Mouse (Mus musculus) ovary, postnatal 36 days (tissue): Measurements from ENCODE around the gene Resp18.

Experiments
- DNase-seq: peaks from one replicate; pipeline ENCODE4 v3.0.0; 2022; ENCODE audit warnings: low spot score, mixed read lengths

Gene Resp18

DNA sequence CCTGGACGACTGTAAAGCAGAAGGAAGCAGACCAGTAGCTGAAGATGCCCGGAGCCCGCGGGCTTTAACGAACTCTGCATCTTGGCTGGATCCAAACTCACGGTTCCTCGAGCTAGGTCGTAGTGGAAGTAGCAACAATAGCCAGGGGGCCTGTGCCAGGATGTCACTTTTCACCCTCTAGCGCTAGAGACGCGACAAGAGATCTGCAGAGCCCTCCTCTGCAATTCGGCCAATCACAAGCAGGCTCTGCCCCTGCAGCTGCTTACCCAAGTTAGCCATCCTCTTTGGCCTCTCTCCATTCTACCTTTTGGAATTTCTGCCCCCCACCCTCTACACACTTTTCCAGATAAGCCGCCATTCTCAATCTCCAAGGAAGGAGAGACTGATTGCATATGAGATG is at the start of gene Resp18:
Resp18 (minus strand) TSS at position 188 of the 400 bp plus-strand sequence.
- DNase-seq: no peak

DNA sequence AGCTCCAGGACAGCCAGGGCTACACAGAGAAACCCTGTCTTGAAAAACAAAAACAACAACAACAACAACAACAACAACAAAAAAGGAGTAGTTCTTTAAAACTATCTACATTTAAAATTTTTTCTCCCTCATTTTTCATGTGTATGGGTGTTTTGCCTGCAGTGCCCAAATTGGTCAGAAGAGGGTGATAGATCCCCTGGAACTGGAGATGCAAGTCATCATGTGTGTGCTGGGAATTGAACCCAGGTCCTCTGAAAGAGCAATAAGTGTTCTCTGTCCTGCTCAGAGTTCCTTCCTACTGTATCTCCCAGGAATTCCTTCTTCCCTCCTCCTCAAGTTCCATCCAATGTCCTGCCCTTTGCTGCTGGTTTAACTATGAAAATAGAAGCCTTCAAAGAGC is 49.2 kb upstream of the Resp18 start:
- no peak for DNase-seq

DNA sequence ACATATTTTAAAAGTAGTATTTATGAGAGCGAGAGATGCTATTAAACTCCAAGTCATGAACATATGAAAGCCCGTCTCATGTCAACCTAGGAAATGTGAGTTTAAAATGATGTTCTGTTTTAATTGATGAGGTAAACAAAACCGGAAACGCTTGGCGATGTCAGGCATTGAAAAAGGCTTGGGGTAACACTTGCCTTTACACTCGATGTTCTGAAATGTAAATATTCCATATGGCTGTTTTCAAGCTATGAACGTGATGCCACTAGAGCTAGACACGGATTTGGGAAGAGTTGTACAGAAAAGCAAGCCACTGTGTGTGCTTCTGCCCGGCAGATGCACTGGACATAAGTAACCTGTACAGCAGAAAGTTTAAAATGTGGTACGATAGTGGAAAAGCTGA is 41.0 kb upstream of the Resp18 start:
- DNase-seq: no peak

DNA sequence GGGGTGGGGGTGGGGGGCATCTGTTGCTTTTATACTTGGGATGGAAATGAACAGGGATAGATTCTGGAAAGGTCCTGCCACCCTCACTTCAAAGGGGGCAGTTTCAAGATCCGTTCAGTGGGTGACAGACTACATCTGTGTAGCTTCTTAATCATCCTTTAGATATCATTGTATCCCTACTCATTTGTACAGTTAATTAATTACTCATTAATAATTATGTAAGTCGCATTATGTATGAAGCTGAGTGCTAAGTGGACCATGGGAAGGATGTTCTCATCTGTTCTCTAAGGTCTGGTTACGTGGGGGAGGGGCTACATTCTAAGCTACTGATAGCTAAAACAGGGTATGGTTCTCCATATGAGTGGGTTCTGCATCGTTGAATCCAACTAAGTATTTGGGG is 40.5 kb upstream of the Resp18 start:
- DNase-seq: no peak

DNA sequence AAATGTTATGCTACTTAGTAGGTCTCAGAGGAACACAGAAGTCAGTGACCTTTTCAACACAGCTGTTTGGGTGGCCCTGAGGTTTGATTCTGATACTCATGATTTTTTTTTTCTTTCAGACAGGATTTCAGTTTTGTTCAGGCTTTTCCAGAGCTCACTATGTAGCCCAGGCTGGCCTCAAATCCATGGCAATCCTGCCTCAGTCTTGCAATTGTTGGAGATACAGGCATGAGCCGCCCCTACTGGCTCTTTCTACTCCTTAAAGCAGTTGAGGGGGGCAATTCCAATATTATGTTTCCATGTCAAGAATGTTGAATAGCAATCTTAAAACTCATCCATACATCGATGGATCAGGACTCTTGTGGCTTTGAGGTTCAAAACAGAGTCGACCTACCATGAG is 40.1 kb upstream of the Resp18 start:
- no peak for DNase-seq

DNA sequence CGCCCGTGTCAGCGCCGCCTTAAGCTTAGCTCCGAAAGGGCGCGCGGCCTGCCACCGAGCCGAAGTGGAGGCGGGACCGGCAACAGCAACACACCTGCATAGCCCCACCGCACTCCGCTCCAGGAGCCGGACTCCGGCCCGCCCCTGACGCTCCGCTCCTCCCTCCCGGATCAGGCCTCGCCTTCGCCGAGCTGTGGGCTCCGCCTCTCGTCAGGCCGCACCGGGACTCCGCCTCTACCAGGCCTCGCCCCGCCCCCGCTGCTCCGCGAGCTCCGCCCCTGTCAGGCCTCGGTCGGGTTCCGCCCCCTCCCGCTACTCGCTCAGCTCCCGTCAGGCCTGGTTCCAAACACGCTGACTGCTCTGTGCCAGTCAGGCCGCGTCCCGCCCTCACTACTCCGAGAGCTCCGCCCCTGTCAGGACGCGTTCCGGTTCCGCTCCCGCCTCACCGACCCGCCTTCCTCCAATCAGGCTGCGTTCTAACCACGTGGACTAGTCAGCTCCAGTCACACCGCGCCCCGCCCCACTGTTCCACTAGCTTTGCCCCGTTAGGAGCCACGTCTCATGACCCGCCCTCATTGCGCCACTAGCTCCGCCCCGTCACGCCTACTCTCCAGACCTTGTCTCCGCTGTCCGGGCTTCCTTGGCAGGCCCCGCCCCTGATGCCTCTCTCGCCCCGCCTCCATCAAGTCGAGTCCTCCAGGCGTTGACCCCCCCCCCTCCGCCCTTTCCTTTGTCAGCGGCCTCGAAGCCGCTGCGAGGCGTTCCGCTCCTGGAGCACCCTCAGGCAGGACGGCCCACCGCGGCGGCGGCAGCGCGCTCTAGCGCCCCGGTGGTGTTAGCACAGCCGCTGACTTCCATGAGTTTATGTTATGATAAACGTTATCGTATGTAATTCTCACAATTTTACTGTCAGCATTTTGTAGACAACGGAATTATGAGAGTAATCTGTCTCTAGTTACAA is 39.3 kb upstream of the Resp18 start, which contains the start of gene Dnpep:
Dnpep (minus strand) TSS at position 750 of the 961 bp plus-strand sequence.
- DNase-seq: peak; percentile 100

DNA sequence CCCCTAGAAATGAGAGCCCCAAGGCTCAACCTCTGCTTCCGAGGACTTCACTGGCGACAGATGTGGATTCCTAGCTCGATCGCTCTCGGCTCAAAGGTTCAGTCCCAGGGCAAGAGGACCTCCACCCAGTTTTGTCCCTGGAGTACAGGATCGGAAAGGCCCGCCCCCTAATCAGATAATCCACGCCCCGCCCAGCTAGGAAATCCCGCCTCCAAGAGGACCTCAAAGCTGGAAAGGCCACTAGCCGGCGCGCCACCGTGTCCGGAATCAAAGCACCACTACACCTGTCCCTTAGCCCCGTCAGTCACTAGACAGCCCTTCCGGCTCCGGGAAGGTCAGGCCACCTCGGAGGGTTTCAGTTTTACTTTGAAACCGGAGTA is 38.6 kb upstream of the Resp18 start:
- DNase-seq: peak; percentile 85

DNA sequence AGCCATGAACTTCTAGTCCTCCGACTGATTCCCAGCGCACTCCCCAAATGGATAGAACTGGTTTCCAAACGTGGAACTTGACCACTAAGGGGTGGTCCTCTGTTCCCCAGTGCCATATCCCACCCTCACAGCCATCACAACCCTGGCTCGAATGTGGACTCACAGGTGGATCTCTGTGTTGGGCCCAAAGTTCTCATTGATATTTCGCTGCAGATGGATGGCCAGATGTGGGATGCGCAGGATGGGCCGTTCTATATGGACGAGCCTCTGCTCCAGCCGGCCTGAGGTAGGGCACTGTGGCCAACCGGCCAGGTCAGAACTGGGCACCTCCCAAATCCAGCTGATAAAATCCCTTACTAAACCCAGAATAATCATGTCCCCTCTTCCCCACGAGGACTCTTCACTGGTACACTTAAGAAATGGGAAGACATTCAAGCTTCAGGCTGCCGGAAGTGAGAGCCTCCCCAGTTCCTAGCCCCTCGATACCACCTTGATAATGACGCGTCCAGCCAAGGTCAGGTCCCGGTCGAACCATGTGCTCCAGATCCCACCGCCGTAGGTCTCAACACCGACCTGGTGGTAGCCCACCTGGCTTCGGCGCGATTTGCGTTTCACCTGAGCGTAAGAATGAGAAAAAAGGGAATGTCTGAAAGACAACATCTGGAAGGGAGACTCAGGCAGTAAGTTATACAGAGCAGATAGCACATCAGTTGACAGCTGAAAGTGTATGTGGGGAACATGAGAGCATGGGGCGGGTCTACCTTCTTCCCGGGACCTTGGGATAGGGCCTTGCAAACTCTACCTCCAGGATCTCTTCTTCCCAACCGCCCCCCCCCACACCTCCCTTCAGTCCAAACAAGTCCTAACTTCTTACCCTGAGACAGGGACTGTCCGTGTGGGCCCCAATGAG is 37.5 kb upstream of the Resp18 start:
- DNase-seq: no peak

DNA sequence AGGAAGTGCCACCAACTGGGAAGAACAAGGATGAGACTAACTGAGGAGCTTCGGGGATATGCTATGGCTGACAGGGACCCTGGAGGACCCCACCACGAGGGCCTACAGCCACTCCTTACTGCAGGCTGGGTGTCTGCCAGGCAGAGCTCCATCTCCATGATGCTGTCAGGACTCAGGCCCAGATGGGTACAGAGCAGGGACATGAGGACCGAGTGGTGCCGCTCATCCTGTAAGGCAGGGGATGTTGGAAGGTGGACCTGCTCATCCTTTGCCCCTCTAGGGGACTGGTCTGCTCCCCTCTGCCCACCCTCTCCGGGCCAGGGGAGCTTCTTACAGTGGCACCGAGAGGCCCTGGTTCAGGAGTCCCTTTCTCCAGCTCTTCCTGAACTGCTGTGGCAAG is 36.8 kb upstream of the Resp18 start:
- DNase-seq: no peak

DNA sequence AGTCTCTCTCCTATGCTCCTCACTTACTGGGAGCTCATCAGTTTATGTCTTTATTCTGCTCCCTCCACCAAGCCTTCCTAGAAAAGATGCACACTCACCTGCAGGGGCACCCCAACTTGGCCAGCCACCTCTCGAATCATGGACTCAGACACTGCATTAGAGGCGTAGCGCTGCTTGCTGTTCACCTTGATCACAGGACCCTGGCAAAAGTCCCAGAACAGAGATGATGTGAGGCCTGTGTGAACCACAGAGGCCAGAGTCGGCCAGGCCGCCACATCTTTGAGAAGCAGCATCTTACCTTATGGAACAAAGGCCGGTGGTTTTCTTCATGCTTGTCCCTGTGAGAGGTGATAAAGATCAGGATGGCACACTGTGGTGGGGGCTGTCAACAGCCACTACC is 33.5 kb upstream of the Resp18 start:
- no peak for DNase-seq

DNA sequence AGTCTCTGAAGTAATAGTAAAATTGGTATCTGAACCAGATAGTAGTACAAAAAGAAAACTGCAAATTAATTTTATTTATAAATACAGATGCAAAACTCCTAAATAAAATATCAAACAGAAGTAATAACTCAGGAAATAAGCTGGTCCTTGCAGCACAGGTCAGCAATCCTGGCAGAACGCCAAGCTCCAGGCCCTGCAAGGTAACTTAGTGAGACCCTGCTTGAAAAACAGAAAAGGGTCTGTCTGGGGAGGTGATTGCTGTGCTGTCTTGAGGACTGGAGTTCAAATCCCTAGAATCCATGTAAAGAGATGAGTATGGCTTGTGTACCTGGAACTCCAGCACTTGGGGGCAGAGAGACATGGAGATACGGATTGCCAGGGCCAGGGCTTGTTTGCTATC is 26.4 kb upstream of the Resp18 start:
- no peak for DNase-seq

DNA sequence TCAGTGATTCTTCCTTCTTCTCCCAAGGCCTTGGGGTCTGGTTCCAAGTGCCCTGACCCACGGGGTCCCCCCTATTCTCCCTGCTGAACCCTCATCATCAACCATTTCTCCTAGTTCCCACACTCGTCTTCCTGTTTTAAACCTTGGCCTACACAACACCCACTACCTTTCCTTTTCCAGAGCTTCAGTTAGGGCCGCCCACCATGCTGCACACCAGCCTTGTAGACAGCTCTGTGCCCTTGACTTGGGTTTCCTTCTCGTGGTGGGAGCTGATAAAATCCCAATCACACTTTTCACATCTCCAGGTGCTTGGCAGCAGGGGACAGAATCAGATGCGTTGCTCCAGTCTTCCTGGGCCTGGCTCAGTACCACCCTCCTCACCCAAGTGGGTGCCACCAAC is 16.1 kb upstream of the Resp18 start:
- DNase-seq: no peak

DNA sequence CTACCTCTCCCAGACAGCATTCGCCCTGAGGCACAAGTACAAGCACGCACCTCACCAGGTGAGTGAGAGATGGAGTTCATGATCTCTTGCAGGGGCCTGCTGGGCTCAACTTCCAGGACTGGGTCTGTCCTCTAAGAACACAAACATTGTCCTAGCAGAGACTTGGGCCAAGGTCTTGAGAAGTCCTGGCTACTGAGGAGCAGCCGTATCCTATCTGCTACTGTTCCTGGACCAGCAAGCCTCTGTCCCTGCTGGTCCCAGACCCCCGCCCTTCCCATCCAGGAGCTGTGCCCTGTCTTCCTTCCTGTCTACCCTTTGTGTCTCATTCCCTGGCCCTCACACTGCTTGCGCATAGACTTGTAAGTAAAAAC is 15.1 kb upstream of the Resp18 start:
- no peak for DNase-seq

DNA sequence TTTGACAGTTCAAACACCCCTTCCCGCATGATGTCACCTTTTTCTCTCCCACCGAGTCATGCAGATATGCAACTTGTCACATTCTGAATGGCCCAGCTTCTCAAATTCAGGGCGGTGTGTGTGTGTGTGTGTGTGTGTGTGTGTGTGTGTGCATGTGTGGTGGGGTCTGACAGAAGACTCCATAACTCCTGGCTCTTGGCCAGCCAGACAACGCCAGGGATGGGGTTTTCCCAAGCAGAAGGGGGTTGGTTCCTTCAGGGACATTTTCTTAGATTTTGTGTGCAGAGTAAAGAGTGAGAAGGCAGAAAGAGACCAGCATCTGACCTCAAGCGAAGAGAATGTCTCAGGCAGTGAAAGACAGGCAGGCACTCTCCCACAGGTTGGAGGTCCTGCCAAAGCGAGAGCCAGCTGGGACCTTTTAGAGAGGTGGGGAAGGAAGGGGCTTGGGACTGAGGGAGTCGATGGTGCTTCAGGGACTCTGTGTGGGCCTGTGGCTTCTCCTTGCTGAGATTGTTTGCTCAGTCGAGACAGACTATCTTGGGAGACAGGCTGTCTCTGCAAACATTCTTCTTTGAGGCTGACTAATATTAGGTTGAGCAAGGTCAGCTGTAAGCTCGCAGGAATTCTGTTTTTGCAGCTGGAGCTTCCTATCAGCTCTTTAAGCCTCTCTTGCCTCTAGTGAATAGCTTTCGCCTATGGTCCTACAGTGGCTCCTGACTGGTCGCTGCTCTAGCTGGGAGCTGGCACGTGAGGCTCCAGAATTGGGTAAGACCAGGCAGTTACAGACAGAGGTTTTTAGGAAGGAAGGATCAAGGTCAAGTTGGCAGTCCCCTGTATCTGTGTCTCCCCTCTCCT is 14.5 kb upstream of the Resp18 start:
- DNase-seq: no peak

DNA sequence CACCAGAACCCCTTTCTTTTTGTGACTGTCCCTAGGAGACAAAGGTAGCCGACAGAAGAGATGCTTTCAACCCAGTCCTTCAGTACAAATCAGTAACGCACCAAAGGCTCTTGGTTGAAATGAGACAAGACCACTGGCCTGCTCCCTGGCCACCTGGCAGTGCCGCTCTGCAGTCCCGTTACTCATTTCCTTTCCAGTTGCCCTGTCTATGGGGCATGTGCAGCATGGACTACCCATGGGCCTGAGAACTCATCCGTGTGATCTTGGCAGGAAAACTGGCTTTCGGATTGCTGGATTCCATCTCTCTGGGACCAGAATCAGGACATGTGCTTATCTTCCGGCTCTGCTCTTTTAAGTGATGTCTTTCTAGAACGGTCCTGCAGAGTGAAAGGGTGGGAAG is 13.1 kb upstream of the Resp18 start:
- DNase-seq: no peak

DNA sequence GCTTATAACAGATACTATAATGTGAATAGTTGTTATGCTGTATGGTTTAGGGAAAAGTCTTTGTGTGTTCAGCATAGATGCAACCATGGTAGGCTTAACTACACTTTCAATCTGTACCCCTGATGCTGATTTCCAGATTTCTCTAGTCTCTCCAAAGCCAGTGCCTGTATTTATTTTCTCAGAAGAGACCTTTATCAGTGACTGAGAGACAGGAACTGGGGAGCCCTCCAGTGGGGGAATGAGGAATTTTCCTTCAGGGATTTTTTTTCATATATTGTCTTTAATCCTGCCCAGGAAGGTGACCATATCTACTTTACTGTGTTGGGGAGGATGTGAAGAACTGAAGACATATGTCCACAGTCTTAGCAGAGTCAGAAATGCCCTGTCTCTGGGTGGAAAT is 12.4 kb upstream of the Resp18 start:
- DNase-seq: no peak

DNA sequence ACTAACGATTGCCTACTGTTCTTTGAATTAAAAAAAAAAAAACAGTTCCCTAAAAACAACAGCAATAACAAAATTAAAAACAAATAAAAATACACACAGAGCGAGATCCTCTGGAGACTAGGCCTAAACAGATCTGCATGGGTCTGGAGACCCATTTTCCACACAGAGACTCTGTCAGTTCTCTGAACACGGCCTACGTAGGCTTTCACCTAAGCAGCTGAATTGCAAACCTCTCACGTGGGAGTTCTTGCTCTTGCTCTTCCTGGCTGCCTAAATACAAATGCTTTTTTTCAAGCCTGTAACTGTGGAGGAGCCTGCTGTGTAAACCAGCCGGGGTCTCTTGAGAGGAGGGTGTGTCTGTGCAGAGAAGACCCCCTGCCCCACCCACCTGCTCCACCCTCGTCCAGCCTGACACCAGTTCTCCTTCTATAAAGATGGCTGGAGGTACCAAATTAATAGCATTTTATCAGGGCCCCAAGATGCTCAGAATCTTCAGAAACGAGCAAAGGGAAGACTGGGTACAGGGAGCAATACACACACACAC is 11.7 kb upstream of the Resp18 start:
- no peak for DNase-seq

DNA sequence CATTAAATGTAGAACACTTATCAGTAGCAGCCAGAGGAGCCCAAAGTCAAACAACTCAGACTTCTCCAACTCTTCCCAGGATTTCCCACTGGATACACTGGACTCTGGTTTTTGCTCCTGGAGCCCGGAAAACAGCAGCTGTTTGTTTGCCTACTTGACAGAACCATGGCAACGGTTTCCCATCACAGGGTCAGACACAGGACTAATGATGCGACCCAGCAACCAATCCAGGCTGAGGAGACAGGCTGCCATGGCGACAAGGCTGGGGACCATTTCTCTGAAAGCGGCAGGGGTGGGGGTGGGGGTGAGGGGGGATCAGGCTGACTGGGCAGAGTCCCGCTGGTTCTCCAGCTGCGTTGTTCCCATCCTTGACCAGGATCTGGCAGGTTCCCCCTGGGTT is 11.2 kb upstream of the Resp18 start:
- DNase-seq: no peak

DNA sequence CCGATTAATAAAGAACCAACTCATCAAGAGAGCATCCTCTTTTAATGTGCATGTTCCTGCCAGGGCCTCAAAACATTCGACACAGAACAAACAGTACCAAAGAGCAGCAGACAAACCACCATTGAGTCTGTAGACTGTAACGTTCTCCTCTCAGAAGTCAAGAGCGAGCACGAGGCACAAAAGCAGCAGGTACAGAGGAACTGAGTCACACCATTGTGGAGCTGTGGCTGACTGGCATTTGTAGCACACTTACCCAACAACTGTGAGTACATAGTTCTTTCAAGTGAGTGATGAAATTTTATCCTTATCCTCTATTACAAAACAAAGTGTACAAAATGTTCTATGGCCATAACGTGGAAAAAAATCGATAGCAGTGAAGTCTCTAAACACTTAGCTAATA is 6.7 kb upstream of the Resp18 start:
- no peak for DNase-seq

DNA sequence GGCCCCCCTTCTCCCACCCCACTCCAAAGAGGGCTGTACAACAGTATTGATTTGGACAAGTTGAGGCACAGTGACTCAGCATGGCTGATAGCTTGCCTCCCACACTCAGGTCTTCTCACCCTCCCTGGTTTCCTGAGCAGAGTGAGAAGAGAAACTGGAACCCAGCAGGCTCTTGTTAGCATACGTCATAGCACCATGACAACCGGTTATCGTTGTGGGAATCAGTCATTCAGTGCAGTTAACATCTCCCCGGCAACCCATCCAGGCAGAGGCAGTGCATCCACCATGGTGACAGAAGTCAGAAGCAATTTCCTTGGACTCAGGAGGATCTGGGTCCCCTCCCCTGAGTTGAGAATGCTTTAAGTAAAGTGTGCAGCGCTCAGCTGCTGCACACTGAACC is 4.8 kb upstream of the Resp18 start:
- DNase-seq: no peak
